Mouse (Mus musculus): ENCODE data around the gene Adgrg1. TPM values are rescaled to one million over a fixed set of nuclear protein-coding genes. Genes with fewer than 3 reads are reported as not detected.

Adgrg1 gene
- polyA plus RNA-seq, 2 experiments = 17.6 to 25.6 TPM

DNA sequence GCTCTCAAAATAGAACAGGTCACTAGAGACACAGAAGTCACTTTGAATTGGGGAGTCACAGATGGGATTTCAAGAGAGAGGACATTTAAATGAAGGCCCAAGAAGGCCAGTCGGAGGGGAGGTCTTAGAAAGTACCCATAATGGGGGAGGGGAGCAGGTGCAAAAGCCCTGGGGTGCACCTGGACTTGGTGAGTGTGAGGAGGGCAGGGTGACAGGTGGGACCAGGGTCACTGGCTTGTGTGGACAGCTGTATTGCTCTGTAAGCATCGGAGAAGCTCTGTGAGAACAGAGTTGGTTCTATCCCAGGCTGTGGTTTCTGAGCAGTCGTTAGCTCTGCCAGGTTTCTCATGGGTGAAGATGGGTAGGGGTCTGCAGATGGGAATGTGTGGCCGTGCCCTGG lies 17.5 kb downstream of the Adgrg1 start:
- no peak for ATAC-seq (ENCODE audit: low FRiP score, low read depth)
- Histone ChIP-seq H3K4me3 (replicated peaks; ENCODE audit: low read length) (no peak overlapping the region), H3K27me3 (ENCODE audit: control insufficient read depth, insufficient read depth, low read length) (no peaks in the 10 kb centered on the region), H3K4me2 (replicated peaks; ENCODE audit: low read depth, low read length, severe bottlenecking) (no peak overlapping the region), H3K9me3 (ENCODE audit: control insufficient read depth, low read length) (no peaks in the 10 kb centered on the region), H3K36me3 (ENCODE audit: control insufficient read depth, insufficient read depth, low read length) (no peaks in the 10 kb centered on the region), H3K27ac (replicated peaks; ENCODE audit: low read depth, low read length) (no peak overlapping the region), H3K9ac (ENCODE audit: low read depth, low read length, severe bottlenecking) (no peak overlapping the region), H3K4me1 (ENCODE audit: control insufficient read depth, insufficient read depth, low read length) (peaks cover 15% of the 10 kb centered on the region)
- no peak for TF ChIP-seq POLR2A (IDR thresholded peaks at IDR 0.05; ENCODE audit: borderline replicate concordance, extremely low read depth, insufficient read depth, insufficient read length)
- 75% methylated on average over 4 of the region's 4 CpGs for WGBS
- DNase-seq (ENCODE audit: low spot score) = no peak

GRCm38 (mm10) chr8:94992534-94992933 lies 18.0 kb downstream of the Adgrg1 start:
- Histone ChIP-seq H3K9ac (ENCODE audit: low read depth, low read length, severe bottlenecking) (no peak overlapping the region), H3K4me3 (replicated peaks; ENCODE audit: low read length) (no peak overlapping the region), H3K9me3 (ENCODE audit: control insufficient read depth, low read length) (no peaks in the 10 kb centered on the region), H3K4me2 (replicated peaks; ENCODE audit: low read depth, low read length, severe bottlenecking) (no peak overlapping the region), H3K4me1 (ENCODE audit: control insufficient read depth, insufficient read depth, low read length) (peaks cover 15% of the 10 kb centered on the region), H3K27me3 (ENCODE audit: control insufficient read depth, insufficient read depth, low read length) (no peaks in the 10 kb centered on the region), H3K36me3 (ENCODE audit: control insufficient read depth, insufficient read depth, low read length) (no peaks in the 10 kb centered on the region), H3K27ac (replicated peaks; ENCODE audit: low read depth, low read length) (no peak overlapping the region)
- no peak for TF ChIP-seq POLR2A (IDR thresholded peaks at IDR 0.05; ENCODE audit: borderline replicate concordance, extremely low read depth, insufficient read depth, insufficient read length)
- WGBS = 65% methylated on average over 5 of the region's 5 CpGs
- no peak for DNase-seq (ENCODE audit: low spot score)
- no peak for ATAC-seq (ENCODE audit: low FRiP score, low read depth)

DNA sequence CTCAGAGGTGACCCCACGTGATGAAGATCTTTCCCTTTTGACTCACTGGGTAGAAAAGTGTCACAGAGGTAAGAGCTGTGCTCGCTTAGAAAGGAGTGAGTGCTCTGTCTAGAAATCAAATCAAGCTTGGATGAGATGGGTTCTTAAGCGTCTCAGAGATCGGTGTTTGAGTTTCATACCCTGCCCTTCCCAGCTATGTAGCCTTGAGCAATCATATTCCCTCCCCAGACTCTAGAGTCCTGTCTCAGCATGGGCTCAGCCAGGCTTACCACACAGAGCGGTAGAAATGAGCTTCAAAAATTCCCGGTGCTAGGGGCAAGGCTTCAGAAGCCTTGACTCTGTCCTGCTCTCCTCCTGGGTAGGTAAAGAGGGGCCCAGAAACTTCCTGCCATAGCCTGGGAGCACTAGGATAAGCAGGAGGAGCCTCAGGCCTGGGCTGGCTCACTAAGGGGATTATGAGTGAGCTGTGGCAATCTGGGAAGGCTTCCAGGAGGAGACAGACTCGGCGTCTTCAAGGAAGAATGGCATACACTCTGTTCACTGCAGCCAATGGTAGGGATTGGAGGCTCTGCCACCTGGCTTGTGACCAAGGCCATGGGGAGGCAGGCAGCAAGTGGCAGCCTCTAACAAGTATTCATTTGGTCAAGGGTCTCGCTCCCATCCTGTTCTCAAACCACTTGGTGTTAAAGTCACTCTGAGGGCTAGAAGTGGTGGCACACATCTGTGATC lies 18.6 kb downstream of the Adgrg1 start:
- H3K4me2 ChIP-seq (replicated peaks; ENCODE audit: low read depth, low read length, severe bottlenecking) = no peak overlapping the region
- no peaks in the 10 kb centered on the region for H3K36me3 ChIP-seq (ENCODE audit: control insufficient read depth, insufficient read depth, low read length)
- H3K27ac ChIP-seq (replicated peaks; ENCODE audit: low read depth, low read length) = no peak overlapping the region
- 70% methylated on average over 9 of the region's 9 CpGs for WGBS
- H3K27me3 ChIP-seq (ENCODE audit: control insufficient read depth, insufficient read depth, low read length) = no peaks in the 10 kb centered on the region
- no peak for ATAC-seq (ENCODE audit: low FRiP score, low read depth)
- no peak for DNase-seq (ENCODE audit: low spot score)
- H3K4me1 ChIP-seq (ENCODE audit: control insufficient read depth, insufficient read depth, low read length) = peaks cover 15% of the 10 kb centered on the region
- H3K4me3 ChIP-seq (replicated peaks; ENCODE audit: low read length) = no peak overlapping the region
- H3K9me3 ChIP-seq (ENCODE audit: control insufficient read depth, low read length) = no peaks in the 10 kb centered on the region
- H3K9ac ChIP-seq (ENCODE audit: low read depth, low read length, severe bottlenecking) = no peak overlapping the region
- TF ChIP-seq POLR2A (IDR thresholded peaks at IDR 0.05; ENCODE audit: borderline replicate concordance, extremely low read depth, insufficient read depth, insufficient read length) = no peak

DNA sequence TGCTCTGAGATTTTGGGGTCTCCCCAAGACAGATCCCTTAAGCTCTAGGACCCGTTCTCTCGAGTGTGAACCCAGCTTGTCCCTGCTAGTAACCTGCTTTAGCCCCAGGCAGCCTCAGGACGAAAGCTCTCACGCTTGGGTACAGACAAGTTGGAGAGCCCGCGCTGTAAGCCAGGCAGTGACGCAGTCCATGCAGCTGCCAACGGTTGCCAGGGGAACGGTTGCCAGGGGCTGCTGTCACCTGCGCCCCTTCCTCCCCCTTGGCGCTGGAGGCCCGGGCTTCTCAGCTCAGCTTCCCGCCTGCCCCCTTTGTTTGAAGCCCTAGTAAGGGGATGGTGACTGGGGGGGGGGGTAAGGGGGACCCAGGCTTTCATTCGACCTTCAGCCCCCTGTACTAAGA lies 19.5 kb downstream of the Adgrg1 start:
- Histone ChIP-seq H3K9me3 (ENCODE audit: control insufficient read depth, low read length) (no peaks in the 10 kb centered on the region), H3K27me3 (ENCODE audit: control insufficient read depth, insufficient read depth, low read length) (no peaks in the 10 kb centered on the region), H3K4me1 (ENCODE audit: control insufficient read depth, insufficient read depth, low read length) (peaks cover 15% of the 10 kb centered on the region), H3K9ac (ENCODE audit: low read depth, low read length, severe bottlenecking) (0 out of 2 replicates have a peak overlapping the region, but pooled peaks have one; percentile 17), H3K4me2 (replicated peaks; ENCODE audit: low read depth, low read length, severe bottlenecking) (peak overlapping the region; percentile 9; the same call in 1 of the 2 replicates), H3K36me3 (ENCODE audit: control insufficient read depth, insufficient read depth, low read length) (no peaks in the 10 kb centered on the region), H3K4me3 (replicated peaks; ENCODE audit: low read length) (no peak overlapping the region), H3K27ac (replicated peaks; ENCODE audit: low read depth, low read length) (no peak overlapping the region)
- 1% methylated on average over 11 of the region's 14 CpGs for WGBS
- ATAC-seq (ENCODE audit: low FRiP score, low read depth) (peak; percentile 68; the same call in 1 of the 2 replicates), DNase-seq (ENCODE audit: low spot score) (peak; percentile 73)
- TF ChIP-seq POLR2A (IDR thresholded peaks at IDR 0.05; ENCODE audit: borderline replicate concordance, extremely low read depth, insufficient read depth, insufficient read length) = no peak

GRCm38 (mm10) chr8:94994510-94994909 lies 20.0 kb downstream of the Adgrg1 start:
- TF ChIP-seq POLR2A (IDR thresholded peaks at IDR 0.05; ENCODE audit: borderline replicate concordance, extremely low read depth, insufficient read depth, insufficient read length) = no peak
- 12% methylated on average over 1 of the region's 1 CpGs for WGBS
- no peak overlapping the region for H3K4me3 ChIP-seq (replicated peaks; ENCODE audit: low read length)
- no peak for DNase-seq (ENCODE audit: low spot score)
- no peak overlapping the region for H3K27ac ChIP-seq (replicated peaks; ENCODE audit: low read depth, low read length)
- no peaks in the 10 kb centered on the region for H3K9me3 ChIP-seq (ENCODE audit: control insufficient read depth, low read length)
- H3K9ac ChIP-seq (ENCODE audit: low read depth, low read length, severe bottlenecking) = no peak overlapping the region
- H3K4me2 ChIP-seq (replicated peaks; ENCODE audit: low read depth, low read length, severe bottlenecking) = no peak overlapping the region
- H3K4me1 ChIP-seq (ENCODE audit: control insufficient read depth, insufficient read depth, low read length) = peaks cover 15% of the 10 kb centered on the region
- no peak for ATAC-seq (ENCODE audit: low FRiP score, low read depth)
- no peaks in the 10 kb centered on the region for H3K27me3 ChIP-seq (ENCODE audit: control insufficient read depth, insufficient read depth, low read length)
- no peaks in the 10 kb centered on the region for H3K36me3 ChIP-seq (ENCODE audit: control insufficient read depth, insufficient read depth, low read length)

All from limb, embryonic 14.5 days (tissue).